Mouse (Mus musculus): Measurements from ENCODE around the gene AI182371. TPM values are rescaled to one million over a fixed set of nuclear protein-coding genes. Genes with fewer than 3 reads are reported as not detected.
A peak's percentile ranks its signal among the peaks of the same experiment; 100 is the strongest.

The AI182371 gene
- polyA plus RNA-seq (2016; fragmentation: Nextera tagmentation; extraction: Ambion mirVana) = 5.3 and 5.5 TPM in 2 replicates

GRCm38 (mm10) chr2:35101443-35101842 lies at the start of gene AI182371:
Gene AI182371, minus strand, starts transcription at chr2:35101543.
- ATAC-seq = no peak
- Histone ChIP-seq H3K4me2 (no peak within 1 kb of the TSS), H3K9ac (no peak within 1 kb of the TSS)

GRCm38 (mm10) chr2:35148806-35149205 lies 47.5 kb upstream of the AI182371 start:
- Histone ChIP-seq H3K36me3 (peaks cover 97% of the 10 kb centered on the region), H3K27me3 (replicated peaks) (no peaks in the 10 kb centered on the region), H3K4me2 (no peak overlapping the region), H3K9ac (no peak overlapping the region), H3K9me3 (replicated peaks) (no peaks in the 10 kb centered on the region), H3K4me3 (no peak overlapping the region), H3K4me1 (no peaks in the 10 kb centered on the region), H3K27ac (no peak overlapping the region)
- no peak for ATAC-seq
- 86% methylated on average over 10 of the region's 10 CpGs for WGBS (ENCODE audit: insufficient replicate concordance)

More at GRCm38 (mm10) chr2:35101443-35101842, at the start of gene AI182371:
- WGBS (ENCODE audit: insufficient replicate concordance) = 79% methylated on average over 3 of the region's 3 CpGs
- Histone ChIP-seq H3K36me3 (no peaks in the 10 kb centered on the region), H3K27me3 (replicated peaks) (no peaks in the 10 kb centered on the region), H3K4me3 (no peak within 1 kb of the TSS), H3K4me1 (0 out of 2 replicates have a peak, but pooled peaks cover 3% of the 10 kb centered on the region), H3K9me3 (replicated peaks) (no peaks in the 10 kb centered on the region), H3K27ac (peak within 1 kb of the TSS; percentile 69)

GRCm38 (mm10) chr2:35141673-35142072 lies 40.3 kb upstream of the AI182371 start:
- Histone ChIP-seq H3K4me3 (no peak overlapping the region), H3K9me3 (replicated peaks) (no peaks in the 10 kb centered on the region), H3K27ac (no peak overlapping the region), H3K9ac (no peak overlapping the region), H3K36me3 (peaks cover 96% of the 10 kb centered on the region), H3K27me3 (replicated peaks) (no peaks in the 10 kb centered on the region), H3K4me1 (no peaks in the 10 kb centered on the region), H3K4me2 (no peak overlapping the region)
- 75% methylated on average over 3 of the region's 3 CpGs for WGBS (ENCODE audit: insufficient replicate concordance)
- ATAC-seq = no peak

GRCm38 (mm10) chr2:35138576-35138975 lies 37.2 kb upstream of the AI182371 start:
- ATAC-seq = no peak
- H3K4me2 ChIP-seq = no peak overlapping the region
- peaks cover 90% of the 10 kb centered on the region for H3K36me3 ChIP-seq
- no peak overlapping the region for H3K9ac ChIP-seq
- H3K4me1 ChIP-seq = no peaks in the 10 kb centered on the region
- H3K27me3 ChIP-seq (replicated peaks) = no peaks in the 10 kb centered on the region
- no peaks in the 10 kb centered on the region for H3K9me3 ChIP-seq (replicated peaks)
- H3K4me3 ChIP-seq = no peak overlapping the region
- H3K27ac ChIP-seq = no peak overlapping the region
- WGBS (ENCODE audit: insufficient replicate concordance) = 78% methylated on average over 1 of the region's 1 CpGs

- Histone ChIP-seq H3K27me3 (replicated peaks) (no peaks in the 10 kb centered on the region), H3K27ac (no peak overlapping the region), H3K4me3 (no peak overlapping the region), H3K9ac (no peak overlapping the region), H3K4me2 (no peak overlapping the region), H3K36me3 (peaks cover 49% of the 10 kb centered on the region), H3K9me3 (replicated peaks) (no peaks in the 10 kb centered on the region), H3K4me1 (peaks cover 14% of the 10 kb centered on the region)
- no peak for ATAC-seq
- 87% methylated on average over 5 of the region's 5 CpGs for WGBS (ENCODE audit: insufficient replicate concordance)
Observed at GRCm38 (mm10) chr2:35133891-35134290, 32.5 kb upstream of the AI182371 start.

GRCm38 (mm10) chr2:35132662-35133055 lies 31.3 kb upstream of the AI182371 start:
- Histone ChIP-seq H3K27ac (peak overlapping the region; percentile 76; the same call in 1 of the 2 replicates), H3K27me3 (replicated peaks) (no peaks in the 10 kb centered on the region), H3K9ac (peak overlapping the region; percentile 66), H3K36me3 (peaks cover 46% of the 10 kb centered on the region), H3K4me1 (peaks cover 14% of the 10 kb centered on the region), H3K4me2 (peak overlapping the region; percentile 78), H3K9me3 (replicated peaks) (no peaks in the 10 kb centered on the region), H3K4me3 (peak overlapping the region; percentile 66)
- no peak for ATAC-seq
- 6% methylated on average over 5 of the region's 5 CpGs for WGBS (ENCODE audit: insufficient replicate concordance)

- ATAC-seq = peak; percentile 98
- Histone ChIP-seq H3K9ac (peak overlapping the region; percentile 66), H3K27me3 (replicated peaks) (no peaks in the 10 kb centered on the region), H3K9me3 (replicated peaks) (no peaks in the 10 kb centered on the region), H3K27ac (peak overlapping the region; percentile 76), H3K4me1 (peaks cover 14% of the 10 kb centered on the region), H3K4me2 (peak overlapping the region; percentile 78), H3K36me3 (peaks cover 46% of the 10 kb centered on the region), H3K4me3 (peak overlapping the region; percentile 66)
- under 1% methylated on average over 21 of the region's 21 CpGs for WGBS (ENCODE audit: insufficient replicate concordance)
Observed at GRCm38 (mm10) chr2:35131991-35132661, 30.8 kb upstream of the AI182371 start.

- H3K27ac ChIP-seq = no peak overlapping the region
- peak overlapping the region; percentile 78 for H3K4me2 ChIP-seq
- ATAC-seq = no peak
- H3K9ac ChIP-seq = no peak overlapping the region
- no peaks in the 10 kb centered on the region for H3K9me3 ChIP-seq (replicated peaks)
- no peaks in the 10 kb centered on the region for H3K27me3 ChIP-seq (replicated peaks)
- H3K4me3 ChIP-seq = peak overlapping the region; percentile 66
- H3K4me1 ChIP-seq = peaks cover 14% of the 10 kb centered on the region
- peaks cover 40% of the 10 kb centered on the region for H3K36me3 ChIP-seq
Observed at GRCm38 (mm10) chr2:35131491-35131890, 30.1 kb upstream of the AI182371 start.

GRCm38 (mm10) chr2:35124716-35125115 lies 23.4 kb upstream of the AI182371 start:
- H3K9me3 ChIP-seq (replicated peaks) = no peaks in the 10 kb centered on the region
- no peaks in the 10 kb centered on the region for H3K27me3 ChIP-seq (replicated peaks)
- no peaks in the 10 kb centered on the region for H3K4me1 ChIP-seq
- ATAC-seq = no peak
- H3K36me3 ChIP-seq = peaks cover 36% of the 10 kb centered on the region
- no peak overlapping the region for H3K27ac ChIP-seq
- no peak overlapping the region for H3K4me2 ChIP-seq
- no peak overlapping the region for H3K4me3 ChIP-seq
- H3K9ac ChIP-seq = no peak overlapping the region
- 69% methylated on average over 7 of the region's 7 CpGs for WGBS (ENCODE audit: insufficient replicate concordance)

- 43% methylated on average over 2 of the region's 2 CpGs for WGBS (ENCODE audit: insufficient replicate concordance)
- Histone ChIP-seq H3K36me3 (peaks cover 7% of the 10 kb centered on the region), H3K27me3 (replicated peaks) (no peaks in the 10 kb centered on the region), H3K4me1 (peaks cover 25% of the 10 kb centered on the region), H3K9ac (no peak overlapping the region), H3K9me3 (replicated peaks) (no peaks in the 10 kb centered on the region), H3K4me3 (peak overlapping the region; percentile 88), H3K4me2 (peak overlapping the region; percentile 90), H3K27ac (no peak overlapping the region)
- ATAC-seq = no peak
Observed at GRCm38 (mm10) chr2:35110521-35110920, 9.2 kb upstream of the AI182371 start.

GRCm38 (mm10) chr2:35109924-35110304 lies 8.6 kb upstream of the AI182371 start:
- H3K9ac ChIP-seq = peak overlapping the region; percentile 84
- peak overlapping the region; percentile 89 for H3K27ac ChIP-seq
- peaks cover 25% of the 10 kb centered on the region for H3K4me1 ChIP-seq
- no peaks in the 10 kb centered on the region for H3K27me3 ChIP-seq (replicated peaks)
- H3K9me3 ChIP-seq (replicated peaks) = no peaks in the 10 kb centered on the region
- peak overlapping the region; percentile 90 for H3K4me2 ChIP-seq
- ATAC-seq = no peak
- peaks cover 4% of the 10 kb centered on the region; the same call in 1 of the 2 replicates for H3K36me3 ChIP-seq
- H3K4me3 ChIP-seq = peak overlapping the region; percentile 88
- WGBS (ENCODE audit: insufficient replicate concordance) = 1% methylated on average over 13 of the region's 13 CpGs

- H3K9me3 ChIP-seq (replicated peaks) = no peaks in the 10 kb centered on the region
- peak within 1 kb of the TSS; percentile 84 for H3K9ac ChIP-seq
- H3K4me3 ChIP-seq = peak within 1 kb of the TSS; percentile 88
- peaks cover 25% of the 10 kb centered on the region for H3K4me1 ChIP-seq
- ATAC-seq = peak; percentile 96
- peaks cover 4% of the 10 kb centered on the region; the same call in 1 of the 2 replicates for H3K36me3 ChIP-seq
- peak within 1 kb of the TSS; percentile 90 for H3K4me2 ChIP-seq
- H3K27ac ChIP-seq = peak within 1 kb of the TSS; percentile 89
- WGBS (ENCODE audit: insufficient replicate concordance) = under 1% methylated on average over 62 of the region's 62 CpGs
- no peaks in the 10 kb centered on the region for H3K27me3 ChIP-seq (replicated peaks)
Observed at GRCm38 (mm10) chr2:35109141-35109923, 8.0 kb upstream of the AI182371 start, which contains the start of gene Cntrl. Gene Cntrl, plus strand, starts transcription at chr2:35109492.

Measured in liver, embryonic 12.5 days (tissue).